Mouse (Mus musculus): Measurements from ENCODE around the gene Sorcs3.

GRCm38 (mm10) chr19:48411332-48411731, 205.5 kb downstream of the Sorcs3 start:
- TF ChIP-seq CTCF (IDR thresholded peaks at IDR 0.05; ENCODE audit: extremely low read depth, insufficient read length, insufficient replicate concordance, low read depth, low read length) (no peak), POLR2A (IDR thresholded peaks at IDR 0.05; ENCODE audit: low read depth, low read length) (no peak)
